Mouse (Mus musculus): ENCODE measurements around the gene Lrrc66. TPM values are rescaled to one million over a fixed set of nuclear protein-coding genes. Genes with fewer than 3 reads are reported as not detected.

Lrrc66 gene
- polyA plus RNA-seq, 1 experiment = not detected

- no peak overlapping the region for H3K27ac ChIP-seq (replicated peaks; ENCODE audit: low read depth, low read length)
Measured at GRCm38 (mm10) chr5:73556733-73557425, 75.4 kb downstream of the Lrrc66 start.

More at GRCm38 (mm10) chr5:73556733-73557425, 75.4 kb downstream of the Lrrc66 start:
- H3K4me1 ChIP-seq (ENCODE audit: control insufficient read depth, insufficient read depth, insufficient read length, low read length) = no peaks in the 10 kb centered on the region
- no peak overlapping the region for H3K4me3 ChIP-seq (ENCODE audit: insufficient read depth, low read depth, low read length)

Other genes with a start within 250 kb of the Lrrc66 start
- gene Cwh43, start 226.5 kb downstream of the Lrrc66 start, polyA plus RNA-seq (2012; ENCODE audit: insufficient read depth, insufficient read length, missing spikeins) = not detected in 2 replicates
- gene Dcun1d4, start 151.5 kb downstream of the Lrrc66 start, polyA plus RNA-seq (2012; ENCODE audit: insufficient read depth, insufficient read length, missing spikeins) = 14.7 and 19.3 TPM in 2 replicates
- 25.7 and 26.2 TPM in 2 replicates for gene Sgcb, start 15.3 kb upstream of the Lrrc66 start, polyA plus RNA-seq (2012; ENCODE audit: insufficient read depth, insufficient read length, missing spikeins)
- not detected in 2 replicates for gene Spata18, start 18.9 kb upstream of the Lrrc66 start, polyA plus RNA-seq (2012; ENCODE audit: insufficient read depth, insufficient read length, missing spikeins)

Measured in brown adipose tissue, adult 24 weeks (tissue).